Mouse (Mus musculus) heart, adult 9 months (tissue): ENCODE data around the gene Slc38a5.

Experiments
- DNase-seq, 2 experiments: peaks; one replicate each; pipeline ENCODE4 v3.0.0; 2022; ENCODE audit warnings: low spot score in 2 of 2

The Slc38a5 gene

DNA sequence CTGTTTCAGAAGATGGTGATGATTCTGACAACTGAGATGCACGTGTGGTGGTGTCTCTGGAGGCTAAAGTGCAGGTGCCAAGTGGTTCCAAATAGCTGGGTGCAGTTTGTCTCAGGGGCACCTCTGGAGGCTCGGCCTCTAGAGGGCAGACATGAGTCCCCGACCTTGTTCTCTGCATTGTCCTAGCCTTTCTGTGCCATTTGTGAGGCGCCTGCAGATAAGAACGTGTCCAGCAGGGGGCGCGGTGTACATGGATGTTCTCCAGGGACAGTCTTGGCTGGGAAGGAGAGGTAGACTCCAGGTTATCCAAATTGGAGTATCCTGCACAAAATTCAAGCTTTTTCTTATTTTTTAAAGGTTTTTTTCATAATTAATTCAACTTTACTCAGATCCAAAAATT is 44.0 kb downstream of the Slc38a5 start:
- peak in 1 of 2 experiments; percentile 13 for DNase-seq

- DNase-seq: no peak
These were observed 56.2 kb downstream of the Slc38a5 start, which contains the start of gene Ssxb10 for GRCm38 (mm10) chrX:8327124-8327523. Ssxb10 (plus strand) TSS chrX:8327424.
